Mouse (Mus musculus) midbrain, embryonic 13.5 days (tissue): ENCODE measurements around the gene Eef1e1. TPM values are rescaled to one million over a fixed set of nuclear protein-coding genes. Genes with fewer than 3 reads are reported as not detected.
"Not testable (repeated sequence)": the region's sequence is repeated elsewhere in the genome, so short reads cannot be mapped to it uniquely, and the experiment has no call there.

Experiments used
- ATAC-seq: fragments of 200-750 bp; cut with Nextera tagmentation; 2 replicates; pipeline ENCODE4 v1.8.0; 2017; ENCODE audit warnings: mild to moderate bottlenecking, moderate TSS enrichment, moderate library complexity
- H3K27ac ChIP-seq: fragments of 300-500 bp; sonication (generic); 2 replicates; pipeline ENCODE4 v1.5.1; 2015; ENCODE audit warnings: inconsistent platforms, mild to moderate bottlenecking, moderate library complexity
- H3K27me3 ChIP-seq: fragments of 300-500 bp; sonication (generic); 2 replicates; pipeline ENCODE4 v1.6.1; 2015; ENCODE audit warnings: mild to moderate bottlenecking, inconsistent platforms
- H3K36me3 ChIP-seq: fragments of 300-500 bp; sonication (generic); 2 replicates; pipeline ENCODE4 v1.6.1; 2015; ENCODE audit warnings: mild to moderate bottlenecking, inconsistent platforms
- H3K4me1 ChIP-seq: fragments of 300-500 bp; sonication (generic); replicated peaks from 2 replicates; pipeline ENCODE4 v1.6.1; 2015; ENCODE audit warnings: inconsistent platforms
- H3K4me2 ChIP-seq: fragments of 300-500 bp; sonication (generic); replicated peaks from 2 replicates; pipeline ENCODE4 v1.6.1; 2015; ENCODE audit warnings: moderate library complexity, mild to moderate bottlenecking, inconsistent platforms
- H3K4me3 ChIP-seq: fragments of 300-500 bp; sonication (generic); replicated peaks from 2 replicates; pipeline ENCODE4 v1.5.1; 2015; ENCODE audit warnings: mild to moderate bottlenecking, inconsistent platforms
- H3K9ac ChIP-seq: fragments of 300-500 bp; sonication (generic); replicated peaks from 2 replicates; pipeline ENCODE4 v1.6.1; 2015; ENCODE audit warnings: mild to moderate bottlenecking, inconsistent platforms
- H3K9me3 ChIP-seq: fragments of 300-500 bp; sonication (generic); 2 replicates; pipeline ENCODE4 v1.6.1; 2016; ENCODE audit warnings: mild to moderate bottlenecking, inconsistent platforms
- WGBS: fragments of 180-500 bp; shearing (Covaris S2); methylation state at CpG from one replicate; pipeline ENCODE4 v1.1.7; 2015; 5-methylcytosine and 5-hydroxymethylcytosine counted together
- polyA plus RNA-seq: library from polyadenylated mRNA; unstranded; fragments of >200 nt; fragmentation: Nextera tagmentation; extraction: Ambion mirVana; gene quantifications from 2 replicates; pipeline ENCODE4 v1.2.1, GENCODE M21; 2015

Gene Eef1e1
- polyA plus RNA-seq, 1 experiment from 2014 or later = 91.3 TPM

GRCm38 (mm10) chr13:38623296-38623695, 35.6 kb downstream of the Eef1e1 start:
- Histone ChIP-seq H3K4me3 (no peak overlapping the region), H3K4me2 (no peak overlapping the region), H3K9me3 (no peaks in the 10 kb centered on the region; the same call in 1 of the 2 replicates), H3K4me1 (no peaks in the 10 kb centered on the region), H3K36me3 (peaks cover 15% of the 10 kb centered on the region), H3K27me3 (no peaks in the 10 kb centered on the region), H3K9ac (no peak overlapping the region), H3K27ac (no peak overlapping the region)
- WGBS = 94% methylated on average over 5 of the region's 5 CpGs
- ATAC-seq = no peak

- peaks cover 33% of the 10 kb centered on the region for H3K36me3 ChIP-seq
- H3K4me1 ChIP-seq, H3K27ac ChIP-seq, H3K4me2 ChIP-seq, H3K4me3 ChIP-seq, H3K9me3 ChIP-seq, ATAC-seq, H3K9ac ChIP-seq, H3K27me3 ChIP-seq: not testable (repeated sequence)
- 91% methylated on average over 4 of the region's 4 CpGs for WGBS
Observed at GRCm38 (mm10) chr13:38618001-38618630, 40.7 kb downstream of the Eef1e1 start.

- no peaks in the 10 kb centered on the region; the same call in 1 of the 2 replicates for H3K9me3 ChIP-seq
- H3K9ac ChIP-seq = no peak overlapping the region
- no peak overlapping the region for H3K4me2 ChIP-seq
- H3K4me3 ChIP-seq = no peak overlapping the region
- no peak for ATAC-seq
- H3K36me3 ChIP-seq = peaks cover 44% of the 10 kb centered on the region
- no peaks in the 10 kb centered on the region for H3K27me3 ChIP-seq
- WGBS = 89% methylated on average over 4 of the region's 4 CpGs
- H3K27ac ChIP-seq = no peak overlapping the region
- no peaks in the 10 kb centered on the region for H3K4me1 ChIP-seq
Observed at GRCm38 (mm10) chr13:38616887-38617286, 42.0 kb downstream of the Eef1e1 start.

- H3K27me3 ChIP-seq = no peaks in the 10 kb centered on the region
- H3K9ac ChIP-seq = no peak overlapping the region
- H3K4me3 ChIP-seq = no peak overlapping the region
- no peaks in the 10 kb centered on the region for H3K4me1 ChIP-seq
- 92% methylated on average over 5 of the region's 5 CpGs for WGBS
- no peak overlapping the region for H3K4me2 ChIP-seq
- no peak overlapping the region for H3K27ac ChIP-seq
- H3K36me3 ChIP-seq = peaks cover 45% of the 10 kb centered on the region
- no peaks in the 10 kb centered on the region; the same call in 1 of the 2 replicates for H3K9me3 ChIP-seq
- ATAC-seq = no peak
Observed at GRCm38 (mm10) chr13:38615656-38616055, 43.2 kb downstream of the Eef1e1 start.

GRCm38 (mm10) chr13:38614298-38614697, 44.6 kb downstream of the Eef1e1 start:
- no peak overlapping the region for H3K4me3 ChIP-seq
- H3K27me3 ChIP-seq = no peaks in the 10 kb centered on the region
- no peak overlapping the region for H3K4me2 ChIP-seq
- H3K9me3 ChIP-seq = no peaks in the 10 kb centered on the region; the same call in 1 of the 2 replicates
- H3K9ac ChIP-seq = no peak overlapping the region
- no peak overlapping the region for H3K27ac ChIP-seq
- no peaks in the 10 kb centered on the region for H3K4me1 ChIP-seq
- peaks cover 45% of the 10 kb centered on the region for H3K36me3 ChIP-seq
- no peak for ATAC-seq
- 92% methylated on average over 5 of the region's 5 CpGs for WGBS

GRCm38 (mm10) chr13:38613583-38613982, 45.3 kb downstream of the Eef1e1 start:
- Histone ChIP-seq H3K4me2 (no peak overlapping the region), H3K4me1 (no peaks in the 10 kb centered on the region), H3K36me3 (peaks cover 42% of the 10 kb centered on the region), H3K27ac (no peak overlapping the region), H3K9me3 (no peaks in the 10 kb centered on the region; the same call in 1 of the 2 replicates), H3K27me3 (no peaks in the 10 kb centered on the region), H3K4me3 (no peak overlapping the region), H3K9ac (no peak overlapping the region)
- whole genome bisulfite sequencing = 90% methylated on average over 8 of the region's 8 CpGs
- ATAC-seq = no peak

GRCm38 (mm10) chr13:38612608-38613007, 46.2 kb downstream of the Eef1e1 start:
- WGBS = 96% methylated on average over 9 of the region's 9 CpGs
- no peak overlapping the region for H3K27ac ChIP-seq
- no peaks in the 10 kb centered on the region for H3K27me3 ChIP-seq
- no peak overlapping the region for H3K4me3 ChIP-seq
- no peak overlapping the region for H3K9ac ChIP-seq
- H3K36me3 ChIP-seq = peaks cover 42% of the 10 kb centered on the region
- no peak overlapping the region for H3K4me2 ChIP-seq
- no peaks in the 10 kb centered on the region for H3K4me1 ChIP-seq
- H3K9me3 ChIP-seq = no peaks in the 10 kb centered on the region; the same call in 1 of the 2 replicates
- no peak for ATAC-seq

- Histone ChIP-seq H3K27ac (no peak overlapping the region), H3K4me1 (no peaks in the 10 kb centered on the region), H3K4me2 (no peak overlapping the region), H3K4me3 (no peak overlapping the region), H3K27me3 (no peaks in the 10 kb centered on the region), H3K36me3 (peaks cover 43% of the 10 kb centered on the region), H3K9ac (no peak overlapping the region), H3K9me3 (no peaks in the 10 kb centered on the region; the same call in 1 of the 2 replicates)
- no peak for ATAC-seq
- WGBS = 97% methylated on average over 4 of the region's 4 CpGs
Observed at GRCm38 (mm10) chr13:38612179-38612578, 46.7 kb downstream of the Eef1e1 start.

- H3K36me3 ChIP-seq = peaks cover 36% of the 10 kb centered on the region
- no peak overlapping the region for H3K4me3 ChIP-seq
- H3K9me3 ChIP-seq = no peaks in the 10 kb centered on the region; the same call in 1 of the 2 replicates
- no peak overlapping the region for H3K9ac ChIP-seq
- no peak overlapping the region for H3K4me2 ChIP-seq
- no peak overlapping the region for H3K27ac ChIP-seq
- H3K27me3 ChIP-seq = no peaks in the 10 kb centered on the region
- no peaks in the 10 kb centered on the region for H3K4me1 ChIP-seq
- ATAC-seq = no peak
- WGBS = 90% methylated on average over 6 of the region's 6 CpGs
Observed at GRCm38 (mm10) chr13:38610336-38610735, 48.5 kb downstream of the Eef1e1 start.

- ATAC-seq = no peak
- Histone ChIP-seq H3K27ac (no peak overlapping the region), H3K4me1 (no peaks in the 10 kb centered on the region), H3K4me2 (no peak overlapping the region), H3K9me3 (no peaks in the 10 kb centered on the region), H3K36me3 (peaks cover 24% of the 10 kb centered on the region), H3K4me3 (no peak overlapping the region), H3K9ac (no peak overlapping the region), H3K27me3 (no peaks in the 10 kb centered on the region)
- WGBS = 91% methylated on average over 6 of the region's 6 CpGs
Observed at GRCm38 (mm10) chr13:38607130-38607529, 51.7 kb downstream of the Eef1e1 start.

GRCm38 (mm10) chr13:38605353-38605752, 53.5 kb downstream of the Eef1e1 start:
- H3K36me3 ChIP-seq = peaks cover 23% of the 10 kb centered on the region
- H3K9me3 ChIP-seq = no peaks in the 10 kb centered on the region
- H3K27ac ChIP-seq = no peak overlapping the region
- no peak for ATAC-seq
- no peaks in the 10 kb centered on the region for H3K4me1 ChIP-seq
- no peaks in the 10 kb centered on the region for H3K27me3 ChIP-seq
- no peak overlapping the region for H3K9ac ChIP-seq
- WGBS = 88% methylated on average over 6 of the region's 6 CpGs
- no peak overlapping the region for H3K4me3 ChIP-seq
- no peak overlapping the region for H3K4me2 ChIP-seq

GRCm38 (mm10) chr13:38602966-38603365, 55.9 kb downstream of the Eef1e1 start:
- Histone ChIP-seq H3K4me1 (no peaks in the 10 kb centered on the region), H3K4me3 (no peak overlapping the region), H3K27me3 (no peaks in the 10 kb centered on the region), H3K36me3 (peaks cover 29% of the 10 kb centered on the region), H3K27ac (no peak overlapping the region), H3K4me2 (no peak overlapping the region), H3K9ac (no peak overlapping the region), H3K9me3 (no peaks in the 10 kb centered on the region)
- ATAC-seq = no peak
- WGBS = 92% methylated on average over 13 of the region's 13 CpGs
